Mouse (Mus musculus): ENCODE data around the gene Tmem201.
A peak's percentile ranks its signal among the peaks of the same experiment; 100 is the strongest.

The Tmem201 gene

GRCm38 (mm10) chr4:149722104-149723020 lies 15.5 kb downstream of the Tmem201 start:
- no peak for DNase-seq (ENCODE audit: low read depth in 1 of 2, low spot score in 2 of 2)

- no peak for DNase-seq (ENCODE audit: low read depth in 1 of 2, low spot score in 2 of 2)
These were observed 16.7 kb downstream of the Tmem201 start for GRCm38 (mm10) chr4:149721163-149721562.

- no peak for DNase-seq (ENCODE audit: low read depth in 1 of 2, low spot score in 2 of 2)
These were observed 18.2 kb downstream of the Tmem201 start for GRCm38 (mm10) chr4:149719686-149720085.

DNA sequence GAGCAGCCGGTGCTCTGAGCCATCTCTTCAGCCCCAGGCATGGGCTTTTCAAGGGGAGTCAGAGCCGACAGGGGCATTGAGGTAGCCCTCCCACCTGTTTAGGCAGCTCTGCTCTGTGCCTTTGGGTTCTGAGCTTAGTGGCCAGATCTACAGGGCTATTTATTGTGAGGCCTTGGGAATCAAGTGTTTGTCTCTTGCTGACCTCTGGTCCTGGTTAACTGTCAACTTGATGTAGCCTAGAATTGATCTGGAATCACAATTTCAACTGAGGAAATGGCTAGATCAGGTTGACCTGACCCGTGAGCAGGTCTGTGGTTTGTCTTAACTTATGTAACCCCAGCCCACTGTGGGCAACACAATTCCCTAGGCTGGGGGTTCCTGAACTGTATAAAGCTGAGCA lies 23.3 kb downstream of the Tmem201 start:
- no peak for DNase-seq (ENCODE audit: low read depth in 1 of 2, low spot score in 2 of 2)

- no peak for DNase-seq (ENCODE audit: low read depth in 1 of 2, low spot score in 2 of 2)
These were observed 25.9 kb downstream of the Tmem201 start for GRCm38 (mm10) chr4:149711955-149712354.

- no peak for DNase-seq (ENCODE audit: low read depth in 1 of 2, low spot score in 2 of 2)
These were observed 26.4 kb downstream of the Tmem201 start for GRCm38 (mm10) chr4:149711485-149711884.

DNA sequence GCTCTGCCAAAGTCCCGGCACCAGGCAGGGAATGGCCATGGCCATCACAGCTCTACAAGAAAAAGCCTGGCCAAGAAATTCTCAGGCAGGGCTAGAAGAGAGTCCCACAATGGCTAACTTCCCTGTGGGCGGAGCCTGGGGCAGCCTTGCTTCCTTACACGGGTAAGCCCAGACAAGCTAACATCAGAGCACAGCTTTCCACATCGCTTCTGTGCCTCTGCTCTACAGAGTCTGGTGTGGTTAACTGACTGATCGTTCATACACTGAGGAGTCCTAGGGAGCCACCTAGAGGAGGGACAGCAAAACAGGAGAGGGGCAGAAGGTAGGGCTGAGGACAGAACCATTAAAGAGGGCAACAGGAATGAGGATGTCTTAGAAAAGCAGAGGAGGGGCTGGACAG lies 27.3 kb downstream of the Tmem201 start:
- DNase-seq (ENCODE audit: low read depth in 1 of 2, low spot score in 2 of 2) = peak; percentile 69 to 75

- peak in 1 of 2 experiments; percentile 45 for DNase-seq (ENCODE audit: low read depth in 1 of 2, low spot score in 2 of 2)
These were observed 31.9 kb downstream of the Tmem201 start for GRCm38 (mm10) chr4:149705941-149706340.

- DNase-seq (ENCODE audit: low read depth in 1 of 2, low spot score in 2 of 2) = no peak
These were observed 32.5 kb downstream of the Tmem201 start for GRCm38 (mm10) chr4:149705298-149705697.

DNA sequence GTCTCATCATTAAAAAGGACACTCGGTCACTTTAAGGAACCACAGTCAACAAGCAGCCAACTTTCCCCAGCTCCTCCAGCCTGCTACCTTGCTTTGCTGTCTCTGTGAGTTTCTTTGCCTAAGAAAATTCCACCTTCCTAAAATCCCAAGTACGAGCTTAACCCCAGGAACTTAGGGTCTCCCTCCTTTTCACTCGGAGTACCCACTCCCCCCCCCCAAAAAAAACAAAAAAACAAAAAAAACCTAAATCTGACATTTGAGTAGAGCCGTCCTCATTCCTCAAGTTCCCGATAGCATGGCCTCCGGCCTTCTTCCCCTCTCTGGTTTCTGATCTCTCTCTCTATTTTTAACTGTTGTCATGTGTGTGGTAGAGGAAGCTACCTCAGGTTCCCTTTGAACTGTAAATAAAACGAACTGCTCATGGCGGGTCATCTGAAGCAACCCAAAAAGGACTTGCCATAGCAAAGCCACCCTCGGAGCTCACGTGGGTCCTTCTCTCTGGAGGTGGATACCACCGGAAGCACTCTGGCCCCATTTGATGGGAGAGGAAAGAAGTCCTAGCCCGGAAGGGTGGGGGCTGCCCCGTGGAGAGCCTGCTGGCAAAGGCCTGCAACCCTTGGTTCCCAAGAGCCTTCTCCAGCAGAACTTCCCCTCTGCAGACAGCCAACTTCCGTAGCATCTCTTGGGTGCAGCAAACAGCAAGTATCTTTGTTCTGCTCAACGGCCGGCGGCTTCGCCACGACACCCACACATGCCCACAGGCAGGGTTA lies 35.4 kb downstream of the Tmem201 start, which contains the start of gene Pik3cd:
Gene Pik3cd (minus strand): TSS at position 362 of the 770 bp plus-strand sequence.
- peak; percentile 53 to 71 for DNase-seq (ENCODE audit: low read depth in 1 of 2, low spot score in 2 of 2)

DNA sequence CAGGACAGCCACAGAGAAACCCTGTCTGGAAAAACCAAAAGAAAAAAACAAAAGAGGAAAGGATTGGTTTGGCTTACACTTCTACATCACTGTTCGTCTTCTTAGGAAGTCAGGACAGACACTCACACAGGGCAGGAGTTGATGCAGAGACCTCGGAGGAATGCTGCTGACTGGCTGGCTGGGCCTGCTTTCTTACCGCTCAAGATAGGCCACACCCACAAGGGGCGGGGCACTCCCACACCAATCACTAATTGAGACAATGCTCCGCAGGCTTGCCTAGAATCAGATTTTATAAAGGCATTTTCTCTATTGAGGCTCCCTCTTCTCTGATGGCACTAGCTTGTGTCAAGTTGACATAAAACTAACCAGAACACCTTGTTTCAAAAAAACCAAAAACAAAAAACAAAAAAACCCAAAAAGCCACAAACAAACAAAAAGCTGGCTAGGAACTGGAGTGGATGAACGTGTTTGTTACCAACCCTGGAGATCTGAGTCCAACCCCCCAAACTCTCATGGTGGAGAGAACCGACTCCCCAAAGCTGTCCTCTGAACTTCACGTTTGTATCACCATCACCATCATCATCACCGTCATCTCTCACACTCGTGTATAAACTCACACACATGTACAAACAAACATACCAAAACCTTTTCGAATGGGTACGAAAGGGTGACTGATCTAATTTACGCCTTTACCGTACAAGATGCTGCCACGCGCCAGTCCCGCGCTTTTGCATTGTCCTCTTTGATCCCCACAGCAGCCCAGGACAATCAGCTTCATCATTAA lies 36.2 kb downstream of the Tmem201 start:
- peak in 1 of 2 experiments; percentile 56 for DNase-seq (ENCODE audit: low read depth in 1 of 2, low spot score in 2 of 2)

DNA sequence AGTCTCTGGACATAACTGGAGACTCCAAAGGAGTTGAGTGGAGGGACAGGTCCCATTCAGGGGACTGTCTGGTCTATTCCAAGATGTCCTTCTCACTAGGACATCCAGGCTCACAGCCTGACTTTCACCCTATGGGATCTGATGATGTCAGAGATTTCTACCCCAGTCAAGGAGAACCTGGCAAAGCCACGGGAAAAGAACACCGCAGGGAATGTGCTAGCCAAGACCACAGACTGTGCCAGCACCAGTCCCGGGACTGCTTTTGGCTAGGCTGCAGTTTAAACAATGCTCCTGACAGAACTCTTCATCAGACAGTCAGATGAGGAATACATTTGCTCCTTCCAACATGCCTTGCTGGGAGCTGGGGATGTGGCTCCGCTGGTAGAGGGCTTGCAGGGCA lies 37.9 kb downstream of the Tmem201 start:
- DNase-seq (ENCODE audit: low read depth in 1 of 2, low spot score in 2 of 2) = no peak

GRCm38 (mm10) chr4:149698197-149698821 lies 39.5 kb downstream of the Tmem201 start:
- DNase-seq (ENCODE audit: low read depth in 1 of 2, low spot score in 2 of 2) = peak in 1 of 2 experiments; percentile 47

- DNase-seq (ENCODE audit: low read depth in 1 of 2, low spot score in 2 of 2) = peak in 1 of 2 experiments; percentile 21
These were observed 40.2 kb downstream of the Tmem201 start for GRCm38 (mm10) chr4:149697506-149698196.

- DNase-seq (ENCODE audit: low read depth in 1 of 2, low spot score in 2 of 2) = peak in 1 of 2 experiments; percentile 41
These were observed 41.5 kb downstream of the Tmem201 start for GRCm38 (mm10) chr4:149696189-149696971.

GRCm38 (mm10) chr4:149691368-149691767 lies 46.5 kb downstream of the Tmem201 start:
- no peak for DNase-seq (ENCODE audit: low read depth in 1 of 2, low spot score in 2 of 2)

- DNase-seq (ENCODE audit: low read depth in 1 of 2, low spot score in 2 of 2) = no peak
These were observed 47.0 kb downstream of the Tmem201 start for GRCm38 (mm10) chr4:149690828-149691280.

DNA sequence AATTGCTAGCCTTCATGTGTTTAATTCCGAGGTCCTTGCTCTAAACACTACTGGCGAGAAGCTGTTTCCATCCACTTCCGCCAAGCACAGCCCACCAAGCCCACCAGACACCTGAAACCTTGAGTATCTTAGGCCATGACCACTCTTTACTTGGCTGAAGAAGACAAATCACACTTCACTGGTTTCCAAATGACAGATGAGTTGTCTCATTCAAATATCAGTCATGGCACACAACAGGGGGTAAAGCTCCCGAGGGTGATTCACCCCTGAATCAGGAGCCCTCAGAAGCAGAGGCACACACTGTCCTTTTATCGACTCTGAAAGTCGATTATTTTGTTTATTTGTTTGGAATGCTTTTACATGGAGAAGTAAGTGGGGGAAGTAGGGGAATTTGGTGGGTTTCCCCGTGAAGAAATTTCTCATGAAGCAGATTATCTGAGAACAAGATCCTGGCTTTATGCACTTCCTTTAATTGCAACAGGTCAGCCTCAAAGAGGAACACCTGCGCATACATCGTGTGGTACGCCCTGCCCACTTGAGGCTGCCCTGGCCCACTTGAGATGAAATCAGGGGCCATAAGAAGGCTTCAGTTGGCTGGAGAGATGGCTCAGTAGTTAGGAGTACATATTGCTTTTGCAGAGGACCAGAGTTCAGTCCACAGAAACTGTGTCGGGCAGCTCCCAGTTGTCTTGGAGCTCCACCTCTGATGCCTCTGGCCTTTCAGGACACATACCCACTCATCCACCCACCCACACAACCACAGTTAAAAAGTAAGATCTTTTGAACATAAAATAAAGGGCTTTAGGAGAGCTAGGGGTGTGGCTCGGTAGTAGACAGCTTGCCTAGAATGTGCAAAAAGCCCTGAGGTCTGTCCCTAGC lies 47.8 kb downstream of the Tmem201 start:
- DNase-seq (ENCODE audit: low read depth in 1 of 2, low spot score in 2 of 2) = no peak

Measured in monocyte, adult 2 months (primary cell).